In genomic region chr4:154159002-154159401, GRCm38 (mm10) we compare ENCODE assay signal across 8 mouse cellular contexts. TPM values are rescaled to one million over a fixed set of nuclear protein-coding genes. Genes with fewer than 3 reads are reported as not detected.
A peak's percentile ranks its signal among the peaks of the same experiment; 100 is the strongest.
DNase-seq lines count a peak whose midpoint lies in the region; ATAC-seq lines count a peak whose summit lies in the region.

No protein-coding gene starts in this region.

- peaks cover 2% of the 10 kb centered on the region for H3K36me3 ChIP-seq in embryonic facial prominence, embryonic 11.5 days (replicated peaks; ENCODE audit: control insufficient read depth, insufficient read depth, low read depth, low read length)
- H3K36me3 ChIP-seq in limb, embryonic 12.5 days: peaks cover 50% of the 10 kb centered on the region
- H3K36me3 ChIP-seq in midbrain, embryonic 15.5 days (replicated peaks): peaks cover 29% of the 10 kb centered on the region

- H3K9me3 ChIP-seq in embryonic facial prominence, embryonic 11.5 days (replicated peaks; ENCODE audit: control insufficient read depth, low read length): no peaks in the 10 kb centered on the region
- no peaks in the 10 kb centered on the region for H3K9me3 ChIP-seq in limb, embryonic 12.5 days
- H3K9me3 ChIP-seq in midbrain, embryonic 15.5 days: no peaks in the 10 kb centered on the region

- H3K4me2 ChIP-seq in embryonic facial prominence, embryonic 11.5 days (ENCODE audit: low read depth, low read length): no peak overlapping the region; the same call in 1 of the 2 replicates
- peak overlapping the region; percentile 87 for H3K4me2 ChIP-seq in limb, embryonic 12.5 days
- H3K4me2 ChIP-seq in midbrain, embryonic 15.5 days: peak overlapping the region; percentile 88

- H3K9ac ChIP-seq in embryonic facial prominence, embryonic 11.5 days (replicated peaks; ENCODE audit: low read length): no peak overlapping the region
- no peak overlapping the region for H3K9ac ChIP-seq in limb, embryonic 12.5 days (replicated peaks)
- no peak overlapping the region for H3K9ac ChIP-seq in midbrain, embryonic 15.5 days

- H3K4me1 ChIP-seq in embryonic facial prominence, embryonic 11.5 days (ENCODE audit: control insufficient read depth, insufficient read depth, low read length): no peaks in the 10 kb centered on the region
- peaks cover 27% of the 10 kb centered on the region for H3K4me1 ChIP-seq in limb, embryonic 12.5 days (replicated peaks)
- peaks cover 23% of the 10 kb centered on the region for H3K4me1 ChIP-seq in midbrain, embryonic 15.5 days

- H3K27me3 ChIP-seq in embryonic facial prominence, embryonic 11.5 days (ENCODE audit: control insufficient read depth, insufficient read depth, low read length): no peaks in the 10 kb centered on the region
- no peaks in the 10 kb centered on the region for H3K27me3 ChIP-seq in limb, embryonic 12.5 days
- H3K27me3 ChIP-seq in midbrain, embryonic 15.5 days (replicated peaks): no peaks in the 10 kb centered on the region

- 15% methylated on average over 6 of the region's 6 CpGs for WGBS in embryonic facial prominence, embryonic 11.5 days
- WGBS in limb, embryonic 12.5 days: 22% methylated on average over 6 of the region's 6 CpGs
- 20% methylated on average over 6 of the region's 6 CpGs for WGBS in midbrain, embryonic 15.5 days

- ATAC-seq in embryonic facial prominence, embryonic 11.5 days (replicated peaks; ENCODE audit: insufficient number of reproducible peaks, low FRiP score, low TSS enrichment, low read depth): peak; percentile 18; the same call in 1 of the 2 replicates
- 0 out of 2 replicates have a peak, but pooled peaks have one; percentile 2 for ATAC-seq in limb, embryonic 12.5 days (ENCODE audit: insufficient number of reproducible peaks, insufficient read depth, low FRiP score, low TSS enrichment, low read depth)
- ATAC-seq in midbrain, embryonic 15.5 days (replicated peaks): no peak

- H3K4me3 ChIP-seq in embryonic facial prominence, embryonic 11.5 days (ENCODE audit: low read depth, low read length): no peak overlapping the region
- H3K4me3 ChIP-seq in limb, embryonic 12.5 days (replicated peaks): no peak overlapping the region
- 0 out of 2 replicates have a peak overlapping the region, but pooled peaks have one; percentile 96 for H3K4me3 ChIP-seq in midbrain, embryonic 15.5 days

- no peak overlapping the region for H3K27ac ChIP-seq in embryonic facial prominence, embryonic 11.5 days (replicated peaks; ENCODE audit: low read depth, low read length)
- H3K27ac ChIP-seq in limb, embryonic 12.5 days: no peak overlapping the region
- no peak overlapping the region for H3K27ac ChIP-seq in midbrain, embryonic 15.5 days

- DNase-seq in 3134 (ENCODE audit: extremely low read depth, insufficient read length, low spot score): peak; percentile 48
- peak; percentile 76 for DNase-seq in adrenal gland, adult 8-10 months
- DNase-seq in embryonic facial prominence, embryonic 11.5 days (ENCODE audit: low spot score): peak; percentile 93
- peak; percentile 83 to 94 for DNase-seq in heart, adult 18-20 months
- peak; percentile 70 to 87 for DNase-seq in kidney, adult 8-10 months
- DNase-seq in spleen, postnatal 10 days (ENCODE audit: low spot score in 2 of 2): peak; percentile 90 to 93

RNA-seq across cellular contexts. Expression of gene Tprgl, which starts 1.5 kb away (rescaled TPM):
- 100 to 1,000 TPM; 186 to 217 (median 196) TPM for total RNA-seq in adrenal gland, adult 8-10 months (2022)
- 117 and 134 TPM in 2 replicates for polyA plus RNA-seq in embryonic facial prominence, embryonic 11.5 days (2014; fragmentation: Nextera tagmentation; extraction: Ambion mirVana)
- 100 to 1,000 TPM; 120 to 127 TPM for total RNA-seq in heart, adult 18-20 months (2021)
- 111 and 115 TPM in 2 replicates for polyA plus RNA-seq in limb, embryonic 12.5 days (2016; fragmentation: Nextera tagmentation; extraction: Ambion mirVana)
- polyA plus RNA-seq in midbrain, embryonic 15.5 days (2015; fragmentation: Nextera tagmentation; extraction: Ambion mirVana): 206 and 225 TPM in 2 replicates

RNA-seq across cellular contexts. Expression of gene Megf6, which starts 11.5 kb away (rescaled TPM):
- 1 to 10 TPM; 1.2 to 3.8 (median 2.9) TPM for total RNA-seq in adrenal gland, adult 8-10 months (2022)
- 17.6 and 22.9 TPM in 2 replicates for polyA plus RNA-seq in embryonic facial prominence, embryonic 11.5 days (2014; fragmentation: Nextera tagmentation; extraction: Ambion mirVana)
- 1 to 10 TPM; 3.7 to 4.6 TPM for total RNA-seq in heart, adult 18-20 months (2021)
- 58.4 and 59.0 TPM in 2 replicates for polyA plus RNA-seq in limb, embryonic 12.5 days (2016; fragmentation: Nextera tagmentation; extraction: Ambion mirVana)
- polyA plus RNA-seq in midbrain, embryonic 15.5 days (2015; fragmentation: Nextera tagmentation; extraction: Ambion mirVana): 9.4 and 9.5 TPM in 2 replicates

RNA-seq across cellular contexts. Expression of gene Wrap73, which starts 16.8 kb away (rescaled TPM):
- 10 to 100 TPM; 21.6 to 28.6 (median 22.8) TPM for total RNA-seq in adrenal gland, adult 8-10 months (2022)
- 47.4 and 50.0 TPM in 2 replicates for polyA plus RNA-seq in embryonic facial prominence, embryonic 11.5 days (2014; fragmentation: Nextera tagmentation; extraction: Ambion mirVana)
- 10 to 100 TPM; 12.3 to 12.8 TPM for total RNA-seq in heart, adult 18-20 months (2021)
- 46.0 and 48.5 TPM in 2 replicates for polyA plus RNA-seq in limb, embryonic 12.5 days (2016; fragmentation: Nextera tagmentation; extraction: Ambion mirVana)
- polyA plus RNA-seq in midbrain, embryonic 15.5 days (2015; fragmentation: Nextera tagmentation; extraction: Ambion mirVana): 46.6 and 53.9 TPM in 2 replicates

RNA-seq across cellular contexts. Expression of gene Trp73, which starts 19.0 kb away (rescaled TPM):
- under 1 TPM in 1 of 4 experiments, not detected in 3; 0.22 TPM for total RNA-seq in adrenal gland, adult 8-10 months (2022)
- 0.84 and 1.1 TPM in 2 replicates for polyA plus RNA-seq in embryonic facial prominence, embryonic 11.5 days (2014; fragmentation: Nextera tagmentation; extraction: Ambion mirVana)
- total RNA-seq in heart, adult 18-20 months (2021): under 1 TPM in 1 of 2 experiments, not detected in 1; 0.15 TPM
- polyA plus RNA-seq in limb, embryonic 12.5 days (2016; fragmentation: Nextera tagmentation; extraction: Ambion mirVana): 1.2 and 1.9 TPM in 2 replicates
- polyA plus RNA-seq in midbrain, embryonic 15.5 days (2015; fragmentation: Nextera tagmentation; extraction: Ambion mirVana): 1.2 and 1.5 TPM in 2 replicates
